Mouse (Mus musculus): ENCODE measurements around the gene Gipr.
A peak's percentile ranks its signal among the peaks of the same experiment; 100 is the strongest.

DNA sequence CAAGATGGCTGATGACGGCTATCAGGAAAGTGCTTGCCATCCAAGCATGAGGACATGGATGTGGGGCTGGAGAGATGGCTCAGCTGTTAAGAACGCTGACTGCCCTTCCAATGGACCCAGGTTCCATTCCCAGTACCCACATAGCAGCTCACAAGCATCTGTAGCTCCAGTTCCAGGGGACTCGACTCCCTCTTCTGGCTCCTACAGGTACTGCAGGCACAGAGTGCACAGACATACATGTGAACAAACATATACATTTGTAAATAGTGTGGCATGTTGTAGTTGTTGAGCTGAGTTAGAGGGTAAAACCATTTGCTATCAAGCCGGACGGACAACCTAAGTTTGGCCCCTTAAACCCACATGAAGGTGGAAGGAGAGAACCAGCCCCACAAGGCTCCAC is 44.1 kb upstream of the Gipr start:
- TF ChIP-seq CTCF (IDR thresholded peaks at IDR 0.05; ENCODE audit: low read depth): peak; percentile 70
- no peak for TF ChIP-seq EP300 (IDR thresholded peaks at IDR 0.05; ENCODE audit: low read depth)

All from liver, embryonic 14.5 days (tissue).